Mouse (Mus musculus) myocyte (in vitro differentiated cells): ENCODE results near the gene Col4a2. TPM values are rescaled to one million over a fixed set of nuclear protein-coding genes. Genes with fewer than 3 reads are reported as not detected.

Experiments
- H3K27me3 ChIP-seq: one replicate; pipeline ENCODE4 v1.6.1; 2011; ENCODE audit not compliant: control insufficient read depth, insufficient read depth, insufficient read length
- H3K36me3 ChIP-seq: one replicate; pipeline ENCODE4 v1.6.1; 2011; ENCODE audit not compliant: control insufficient read depth, insufficient read depth
- H3K4me2 ChIP-seq: one replicate; pipeline ENCODE4 v1.6.1; 2011; ENCODE audit warnings: low read depth, control low read depth
- H3K4me3 ChIP-seq: one replicate; pipeline ENCODE4 v1.5.1; 2011; ENCODE audit warnings: mild to moderate bottlenecking, control low read depth, moderate library complexity
- H3K79me2 ChIP-seq: one replicate; pipeline ENCODE4 v1.6.1; 2011; ENCODE audit not compliant: control insufficient read depth, insufficient read depth
- H3ac ChIP-seq: one replicate; pipeline ENCODE4 v1.6.1; 2011; ENCODE audit not compliant: control insufficient read depth, insufficient read length
- CEBPB ChIP-seq: IDR thresholded peaks from 2 replicates; pipeline ENCODE4 v1.6.1; 2011; ENCODE audit warnings: mild to moderate bottlenecking, moderate library complexity; ENCODE audit not compliant: poor library complexity, insufficient read depth, severe bottlenecking
- E2F4 ChIP-seq: IDR thresholded peaks from one replicate; pipeline ENCODE4 v1.6.1; 2011; ENCODE audit warnings: mild to moderate bottlenecking, control low read depth, moderate library complexity; ENCODE audit not compliant: insufficient read depth
- MAX ChIP-seq: IDR thresholded peaks from one replicate; pipeline ENCODE4 v1.6.1; 2011; ENCODE audit warnings: low read depth, mild to moderate bottlenecking, control low read depth
- MYOD1 ChIP-seq, 3 experiments: IDR thresholded peaks; one replicate each; pipeline ENCODE4 v1.6.1; 2011; ENCODE audit warnings: control low read depth in 2 of 3, low read depth in 2 of 3, mild to moderate bottlenecking in 2 of 3, moderate library complexity in 1 of 3; ENCODE audit not compliant: insufficient read length in 2 of 3, control insufficient read depth in 1 of 3
- MYOG ChIP-seq, 3 experiments: IDR thresholded peaks; one replicate each; pipeline ENCODE4 v1.6.1; 2011; ENCODE audit warnings: control low read depth in 2 of 3, low read depth in 2 of 3, mild to moderate bottlenecking in 2 of 3; ENCODE audit not compliant: insufficient read length in 2 of 3, control insufficient read depth in 1 of 3, insufficient read depth in 1 of 3
- POLR2A ChIP-seq: IDR thresholded peaks from one replicate; pipeline ENCODE4 v1.6.1; 2011; ENCODE audit warnings: low read depth, mild to moderate bottlenecking, control low read depth, moderate library complexity; ENCODE audit not compliant: insufficient read length
- POLR2AphosphoS2 ChIP-seq: IDR thresholded peaks from one replicate; pipeline ENCODE4 v1.6.1; 2011; ENCODE audit warnings: low read depth, control low read depth; ENCODE audit not compliant: insufficient read length
- REST ChIP-seq: IDR thresholded peaks from one replicate; pipeline ENCODE4 v1.6.1; 2011; ENCODE audit warnings: mild to moderate bottlenecking, control low read depth, moderate library complexity; ENCODE audit not compliant: insufficient read depth, insufficient read length
- SRF ChIP-seq: IDR thresholded peaks from one replicate; pipeline ENCODE4 v1.6.1; 2011; ENCODE audit warnings: low read depth; ENCODE audit not compliant: control insufficient read depth, insufficient read length
- TCF12 ChIP-seq: IDR thresholded peaks from one replicate; pipeline ENCODE4 v1.6.1; 2011; ENCODE audit warnings: mild to moderate bottlenecking, control low read depth; ENCODE audit not compliant: poor library complexity, insufficient read depth, severe bottlenecking
- TCF3 ChIP-seq: IDR thresholded peaks from one replicate; pipeline ENCODE4 v1.6.1; 2011; ENCODE audit warnings: low read depth, control low read depth; ENCODE audit not compliant: insufficient read length
- USF1 ChIP-seq: IDR thresholded peaks from one replicate; pipeline ENCODE4 v1.6.1; 2011; ENCODE audit warnings: low read depth, mild to moderate bottlenecking, control low read depth, moderate library complexity
- polyA plus RNA-seq: library from polyadenylated mRNA; unstranded; fragments of >200 nt; fragmentation: generic; extraction: Trizol; gene quantifications from one replicate; pipeline ENCODE4 v1.2.1, GENCODE M21; 2012; ENCODE audit warnings: missing spikeins

Gene Col4a2
- polyA plus RNA-seq, 1 experiment, result 47.3 TPM

DNA sequence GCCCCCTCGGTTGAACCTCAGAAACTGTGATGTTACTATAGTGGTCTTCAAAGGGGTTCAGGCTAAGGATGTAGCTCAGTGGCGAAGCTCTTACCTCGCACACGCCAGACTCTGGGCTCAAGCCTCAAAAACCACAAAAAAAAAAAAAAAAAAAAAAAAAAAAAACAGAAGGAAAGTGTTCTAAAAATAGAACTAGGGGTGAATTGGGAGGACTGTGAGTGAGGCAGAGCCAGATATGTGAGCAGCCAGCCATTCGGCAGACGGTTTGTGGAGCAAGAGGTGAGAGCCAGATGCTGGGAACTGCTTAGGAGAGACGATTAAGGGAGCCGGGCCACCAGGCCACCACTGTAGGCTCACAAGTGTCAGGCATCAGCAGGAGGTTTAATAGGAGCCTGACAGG, 81.0 kb downstream of the Col4a2 start:
- Histone ChIP-seq H3K27me3 (no peaks in the 10 kb centered on the region), H3ac (no peak overlapping the region), H3K79me2 (no peaks in the 10 kb centered on the region), H3K36me3 (no peaks in the 10 kb centered on the region), H3K4me3 (no peak overlapping the region), H3K4me2 (peak overlapping the region; percentile 73)
- no peak for TF ChIP-seq POLR2AphosphoS2
- no peak for TF ChIP-seq MAX
- TF ChIP-seq TCF3, result no peak
- no peak for TF ChIP-seq SRF
- TF ChIP-seq MYOG (IDR thresholded peaks at IDR 0.05; ENCODE audit: control insufficient read depth in 1 of 3, insufficient read depth in 1 of 3, insufficient read length in 2 of 3, low read depth in 2 of 3), result no peak
- no peak for TF ChIP-seq CEBPB

DNA sequence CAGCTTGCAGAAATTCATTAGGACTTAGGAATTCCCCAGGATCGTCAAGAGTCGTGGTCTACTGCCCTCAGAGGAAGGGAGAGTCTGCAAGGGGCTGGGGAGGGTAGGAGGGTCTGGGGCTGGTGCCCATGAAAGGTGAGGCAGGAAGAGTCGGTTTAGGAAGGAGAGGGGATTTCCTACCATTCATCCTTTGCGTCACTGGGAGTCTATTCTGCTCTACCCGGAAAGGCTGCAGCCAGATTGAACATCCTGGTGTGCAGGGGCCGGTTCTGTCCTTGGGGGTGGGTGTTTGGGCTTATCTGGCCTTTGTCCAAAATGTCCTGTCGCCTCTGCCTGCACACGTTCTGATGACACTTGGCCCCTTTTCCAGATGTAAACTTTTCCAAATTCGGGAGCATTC, 82.2 kb downstream of the Col4a2 start:
- Histone ChIP-seq H3K4me2 (no peak overlapping the region), H3ac (no peak overlapping the region), H3K4me3 (no peak overlapping the region), H3K79me2 (no peaks in the 10 kb centered on the region), H3K36me3 (no peaks in the 10 kb centered on the region), H3K27me3 (no peaks in the 10 kb centered on the region)
- TF ChIP-seq CEBPB, result no peak
- TF ChIP-seq REST, result no peak
- TF ChIP-seq MYOG (IDR thresholded peaks at IDR 0.05; ENCODE audit: control insufficient read depth in 1 of 3, insufficient read depth in 1 of 3, insufficient read length in 2 of 3, low read depth in 2 of 3), result no peak
- no peak for TF ChIP-seq MAX
- no peak for TF ChIP-seq E2F4
- TF ChIP-seq SRF, result no peak

GRCm38 (mm10) chr8:11395601-11396000, 83.0 kb downstream of the Col4a2 start:
- Histone ChIP-seq H3K36me3 (no peaks in the 10 kb centered on the region), H3K79me2 (no peaks in the 10 kb centered on the region), H3K4me2 (no peak overlapping the region), H3K4me3 (no peak overlapping the region), H3K27me3 (no peaks in the 10 kb centered on the region), H3ac (no peak overlapping the region)
- no peak for TF ChIP-seq MYOD1 (IDR thresholded peaks at IDR 0.05; ENCODE audit: control insufficient read depth in 1 of 3, insufficient read length in 2 of 3, low read depth in 2 of 3)
- no peak for TF ChIP-seq REST
- no peak for TF ChIP-seq TCF12
- TF ChIP-seq SRF, result no peak
- TF ChIP-seq POLR2AphosphoS2, result no peak
- TF ChIP-seq MAX, result no peak
- TF ChIP-seq MYOG (IDR thresholded peaks at IDR 0.05; ENCODE audit: control insufficient read depth in 1 of 3, insufficient read depth in 1 of 3, insufficient read length in 2 of 3, low read depth in 2 of 3), result no peak
- TF ChIP-seq CEBPB, result no peak
- no peak for TF ChIP-seq POLR2A
- TF ChIP-seq TCF3, result no peak
- no peak for TF ChIP-seq USF1
- TF ChIP-seq E2F4, result no peak

DNA sequence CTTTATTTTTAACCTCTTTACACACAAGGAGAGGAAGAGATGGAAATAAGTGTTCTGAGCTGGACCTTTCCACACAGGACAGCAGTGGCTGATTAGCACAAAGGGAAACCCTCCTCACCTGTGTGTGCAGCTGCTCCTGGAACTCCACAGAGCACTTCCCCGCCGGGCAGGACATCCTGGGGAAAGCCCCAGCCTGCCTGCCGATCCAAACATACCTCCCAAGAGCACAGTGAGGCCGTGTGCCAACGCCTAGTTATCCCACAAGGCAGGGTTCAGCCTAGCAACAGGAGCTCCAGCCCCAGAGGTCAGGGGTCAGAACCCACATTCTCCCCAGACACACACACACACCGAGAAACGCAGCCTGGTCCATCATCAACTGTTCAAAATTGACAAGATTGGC, 83.5 kb downstream of the Col4a2 start:
- no peak overlapping the region for H3K4me3 ChIP-seq
- no peaks in the 10 kb centered on the region for H3K36me3 ChIP-seq
- no peaks in the 10 kb centered on the region for H3K27me3 ChIP-seq
- no peak overlapping the region for H3K4me2 ChIP-seq
- no peak for TF ChIP-seq MYOG (IDR thresholded peaks at IDR 0.05; ENCODE audit: control insufficient read depth in 1 of 3, insufficient read depth in 1 of 3, insufficient read length in 2 of 3, low read depth in 2 of 3)
- TF ChIP-seq CEBPB, result no peak
- no peak for TF ChIP-seq TCF12
- no peak for TF ChIP-seq TCF3
- no peak for TF ChIP-seq E2F4
- no peak for TF ChIP-seq MAX
- TF ChIP-seq USF1, result no peak
- TF ChIP-seq MYOD1 (IDR thresholded peaks at IDR 0.05; ENCODE audit: control insufficient read depth in 1 of 3, insufficient read length in 2 of 3, low read depth in 2 of 3), result no peak
- TF ChIP-seq POLR2A, result no peak
- no peak for TF ChIP-seq POLR2AphosphoS2
- no peak for TF ChIP-seq SRF
- no peak for TF ChIP-seq REST
- no peaks in the 10 kb centered on the region for H3K79me2 ChIP-seq
- H3ac ChIP-seq, result no peak overlapping the region

GRCm38 (mm10) chr8:11397126-11397525, 84.5 kb downstream of the Col4a2 start:
- Histone ChIP-seq H3ac (no peak overlapping the region), H3K4me2 (no peak overlapping the region), H3K36me3 (no peaks in the 10 kb centered on the region), H3K79me2 (no peaks in the 10 kb centered on the region), H3K27me3 (no peaks in the 10 kb centered on the region), H3K4me3 (no peak overlapping the region)
- TF ChIP-seq POLR2AphosphoS2 (no peak), CEBPB (no peak), TCF3 (no peak), MYOG (IDR thresholded peaks at IDR 0.05; ENCODE audit: control insufficient read depth in 1 of 3, insufficient read depth in 1 of 3, insufficient read length in 2 of 3, low read depth in 2 of 3) (no peak), TCF12 (no peak), REST (no peak), USF1 (no peak), MYOD1 (IDR thresholded peaks at IDR 0.05; ENCODE audit: control insufficient read depth in 1 of 3, insufficient read length in 2 of 3, low read depth in 2 of 3) (no peak), E2F4 (no peak)
